Mouse (Mus musculus) activated CD4-positive, CD25-positive, alpha-beta regulatory T cell, adult 9 weeks (primary cell): ENCODE data around the gene Zfp759. TPM values are rescaled to one million over a fixed set of nuclear protein-coding genes. Genes with fewer than 3 reads are reported as not detected.

ENCODE experiments used
- polyA plus RNA-seq: library from polyadenylated mRNA; unstranded; fragments of 100-300 nt; shearing (Covaris generic); gene quantifications from one replicate; pipeline ENCODE4 v1.2.1, GENCODE M21; 2017

Gene Zfp759
- polyA plus RNA-seq = 3.5 TPM

GRCm38 (mm10) chr13:67121360-67121759, at the start of gene Zfp759:
Zfp759 (plus strand) TSS chr13:67121660.

GRCm38 (mm10) chr13:67097876-67098275, 23.6 kb upstream of the Zfp759 start, which contains the start of gene Zfp708:
Zfp708 (minus strand) TSS chr13:67097976.

GRCm38 (mm10) chr13:67108194-67108820, 13.2 kb upstream of the Zfp759 start, which contains the start of gene Gm28557:
Gm28557 (minus strand) TSS chr13:67108604.

GRCm38 (mm10) chr13:67116163-67116562, 5.3 kb upstream of the Zfp759 start, which contains the start of gene Rslcan18:
Rslcan18 (minus strand) TSS chr13:67116263.

GRCm38 (mm10) chr13:67172991-67173722, 51.7 kb downstream of the Zfp759 start, which contains the start of gene Rsl1:
Rsl1 (plus strand) TSS chr13:67173182.

Other genes with a start within 250 kb of the Zfp759 start
- gene Gm10767, start 216.7 kb upstream of the Zfp759 start, polyA plus RNA-seq = 1.5 TPM
- gene Zfp712, start 60.5 kb upstream of the Zfp759 start, polyA plus RNA-seq = 9.2 TPM
- gene Zfp708, start 23.7 kb upstream of the Zfp759 start, polyA plus RNA-seq = 5.6 TPM
- 3.9 TPM for gene Gm28557, start 13.1 kb upstream of the Zfp759 start, polyA plus RNA-seq
- gene Rslcan18, start 5.4 kb upstream of the Zfp759 start, polyA plus RNA-seq = 0.70 TPM
- 19.2 TPM for gene Rsl1, start 51.5 kb downstream of the Zfp759 start, polyA plus RNA-seq
- gene Zfp455, start 72.8 kb downstream of the Zfp759 start, polyA plus RNA-seq = 6.4 TPM
- gene Zfp458, start 156.8 kb downstream of the Zfp759 start, polyA plus RNA-seq = 3.4 TPM
- 0.48 TPM for gene Zfp457, start 184.8 kb downstream of the Zfp759 start, polyA plus RNA-seq
- 7.2 TPM for gene Zfp595, start 210.9 kb downstream of the Zfp759 start, polyA plus RNA-seq
- 3.3 TPM for gene Gm28044, start 238.9 kb downstream of the Zfp759 start, polyA plus RNA-seq
- 3.0 TPM for gene Zfp953, start 238.9 kb downstream of the Zfp759 start, polyA plus RNA-seq